8 mouse cellular contexts compared by ENCODE assay signal in genomic region chr10:40301181-40302075, GRCm38 (mm10). TPM values are rescaled to one million over a fixed set of nuclear protein-coding genes. Genes with fewer than 3 reads are reported as not detected.
DNase-seq lines count a peak whose midpoint lies in the region; ATAC-seq and TF ChIP-seq lines count a peak whose summit lies in the region.
"Not testable (repeated sequence)": the region's sequence is repeated elsewhere in the genome, so short reads cannot be mapped to it uniquely, and the experiment has no call there.

No protein-coding gene starts in this region.

- peaks cover 22% of the 10 kb centered on the region for H3K4me1 ChIP-seq in forebrain, embryonic 16.5 days (replicated peaks; ENCODE audit: control insufficient read depth, insufficient read depth, low read length)
- not testable (repeated sequence) for H3K4me1 ChIP-seq in hindbrain, embryonic 11.5 days (replicated peaks; ENCODE audit: control insufficient read depth, insufficient read depth, low read length); lung, postnatal 0 days (ENCODE audit: insufficient read depth, low read depth, low read length)

- not testable (repeated sequence) for H3K9me3 ChIP-seq in forebrain, embryonic 16.5 days (ENCODE audit: control insufficient read depth, low read length); hindbrain, embryonic 11.5 days (ENCODE audit: control insufficient read depth, low read length); lung, postnatal 0 days (ENCODE audit: low read length)

- H3K27me3 ChIP-seq in forebrain, embryonic 16.5 days (replicated peaks; ENCODE audit: control insufficient read depth, insufficient read depth, low read length); hindbrain, embryonic 11.5 days (ENCODE audit: control insufficient read depth, insufficient read depth, low read length); lung, postnatal 0 days (replicated peaks; ENCODE audit: insufficient read depth, low read length): not testable (repeated sequence)

- peak overlapping the region; percentile 87 for H3K27ac ChIP-seq in forebrain, embryonic 16.5 days (ENCODE audit: low read length)
- H3K27ac ChIP-seq in hindbrain, embryonic 11.5 days (ENCODE audit: low read depth, low read length): peak overlapping the region; percentile 86
- H3K27ac ChIP-seq in lung, postnatal 0 days (ENCODE audit: low read length): peak overlapping the region; percentile 81

- TF ChIP-seq EP300 in lung, postnatal 0 days (IDR thresholded peaks at IDR 0.05): not testable (repeated sequence)

- H3K4me3 ChIP-seq in forebrain, embryonic 16.5 days (replicated peaks; ENCODE audit: low read length): peak overlapping the region; percentile 96
- H3K4me3 ChIP-seq in hindbrain, embryonic 11.5 days (ENCODE audit: low read depth, low read length): peak overlapping the region; percentile 99
- peak overlapping the region; percentile 86 for H3K4me3 ChIP-seq in lung, postnatal 0 days (ENCODE audit: low read depth, low read length)

- under 1% methylated on average over 61 of the region's 91 CpGs for WGBS in forebrain, embryonic 16.5 days
- 0% methylated on average over 35 of the region's 91 CpGs for WGBS in hindbrain, embryonic 11.5 days
- under 1% methylated on average over 51 of the region's 91 CpGs for WGBS in lung, postnatal 0 days

- ATAC-seq in forebrain, embryonic 16.5 days: peak; percentile 13
- ATAC-seq in hindbrain, embryonic 11.5 days (ENCODE audit: low FRiP score): peak; percentile 56
- peak; percentile 21 for ATAC-seq in lung, postnatal 0 days

- not testable (repeated sequence) for H3K36me3 ChIP-seq in forebrain, embryonic 16.5 days (ENCODE audit: control insufficient read depth, insufficient read depth); hindbrain, embryonic 11.5 days (ENCODE audit: control insufficient read depth, insufficient read depth, low read length); lung, postnatal 0 days (ENCODE audit: insufficient read depth, low read length)

- 0 out of 2 replicates have a peak, but pooled peaks have one; percentile 10 for TF ChIP-seq CTCF in lung, postnatal 0 days (IDR thresholded peaks at IDR 0.05)

- H3K9ac ChIP-seq in forebrain, embryonic 16.5 days (replicated peaks; ENCODE audit: low read depth, low read length): peak overlapping the region; percentile 80
- H3K9ac ChIP-seq in hindbrain, embryonic 11.5 days (ENCODE audit: low read depth, low read length): peak overlapping the region; percentile 90
- peak overlapping the region; percentile 69 for H3K9ac ChIP-seq in lung, postnatal 0 days (replicated peaks; ENCODE audit: low read depth)

- H3K4me2 ChIP-seq in forebrain, embryonic 16.5 days (ENCODE audit: low read length): peak overlapping the region; percentile 84
- peak overlapping the region; percentile 69 for H3K4me2 ChIP-seq in hindbrain, embryonic 11.5 days (replicated peaks; ENCODE audit: low read depth, low read length)
- peak overlapping the region; percentile 93 for H3K4me2 ChIP-seq in lung, postnatal 0 days (replicated peaks; ENCODE audit: low read depth, low read length)

- peak; percentile 72 for DNase-seq in MN1 (ENCODE audit: low spot score)
- peak; percentile 52 for DNase-seq in cerebellum, adult 8-10 months
- DNase-seq in hindbrain, embryonic 11.5 days (ENCODE audit: low spot score): peak; percentile 69
- DNase-seq in layer of hippocampus, postnatal 25 days (ENCODE audit: extremely low spot score in 1 of 2, low spot score in 1 of 2): peak; percentile 20 to 49
- DNase-seq in lung, postnatal 0 days (ENCODE audit: low spot score): peak; percentile 38
- peak; percentile 13 for DNase-seq in ovary, adult 18-20 months (ENCODE audit: low spot score)
- peak; percentile 35 for DNase-seq in thymus, adult 18-20 months

RNA-seq across cellular contexts. Expression of gene Amd1, which starts 0.6 kb away (rescaled TPM):
- 46.3 and 47.0 TPM in 2 replicates for polyA plus RNA-seq in forebrain, embryonic 16.5 days (2015; fragmentation: Nextera tagmentation; extraction: Ambion mirVana)
- 82.2 and 89.7 TPM in 2 replicates for polyA plus RNA-seq in hindbrain, embryonic 11.5 days (2014; fragmentation: Nextera tagmentation; extraction: Ambion mirVana)
- 10 to 100 TPM; 67.2 to 80.9 TPM for total RNA-seq in layer of hippocampus, postnatal 25 days (2021)
- polyA plus RNA-seq in lung, postnatal 0 days (2015; fragmentation: Nextera tagmentation; extraction: Ambion mirVana): 25.5 and 27.3 TPM in 2 replicates

RNA-seq across cellular contexts. Expression of gene Cdk19, which starts 37.9 kb away (rescaled TPM):
- polyA plus RNA-seq in forebrain, embryonic 16.5 days (2015; fragmentation: Nextera tagmentation; extraction: Ambion mirVana): 19.6 and 23.9 TPM in 2 replicates
- 9.0 and 9.5 TPM in 2 replicates for polyA plus RNA-seq in hindbrain, embryonic 11.5 days (2014; fragmentation: Nextera tagmentation; extraction: Ambion mirVana)
- total RNA-seq in layer of hippocampus, postnatal 25 days (2021): 10 to 100 TPM; 30.3 to 31.5 TPM
- 6.7 and 8.4 TPM in 2 replicates for polyA plus RNA-seq in lung, postnatal 0 days (2015; fragmentation: Nextera tagmentation; extraction: Ambion mirVana)

RNA-seq across cellular contexts. Expression of gene Gtf3c6, which starts 43.5 kb away (rescaled TPM):
- 85.4 and 88.5 TPM in 2 replicates for polyA plus RNA-seq in forebrain, embryonic 16.5 days (2015; fragmentation: Nextera tagmentation; extraction: Ambion mirVana)
- 151 and 155 TPM in 2 replicates for polyA plus RNA-seq in hindbrain, embryonic 11.5 days (2014; fragmentation: Nextera tagmentation; extraction: Ambion mirVana)
- 10 to 100 TPM; 25.1 to 25.5 TPM for total RNA-seq in layer of hippocampus, postnatal 25 days (2021)
- polyA plus RNA-seq in lung, postnatal 0 days (2015; fragmentation: Nextera tagmentation; extraction: Ambion mirVana): 35.2 and 40.0 TPM in 2 replicates

RNA-seq across cellular contexts. Expression of gene Rpf2, which starts 54.6 kb away (rescaled TPM):
- 76.7 and 80.5 TPM in 2 replicates for polyA plus RNA-seq in forebrain, embryonic 16.5 days (2015; fragmentation: Nextera tagmentation; extraction: Ambion mirVana)
- 89.6 and 94.0 TPM in 2 replicates for polyA plus RNA-seq in hindbrain, embryonic 11.5 days (2014; fragmentation: Nextera tagmentation; extraction: Ambion mirVana)
- total RNA-seq in layer of hippocampus, postnatal 25 days (2021): 10 to 100 TPM; 22.2 TPM
- polyA plus RNA-seq in lung, postnatal 0 days (2015; fragmentation: Nextera tagmentation; extraction: Ambion mirVana): 19.0 and 20.4 TPM in 2 replicates

Comparison
In these comparisons a context has a peak if more than half of its experiments do, and no peak if none do; other contexts are left out.
1. Peak in every context shown above with its lines: DNase-seq, ATAC-seq, H3K4me3 ChIP-seq and H3K27ac ChIP-seq.
2. DNase-seq: peak in every context shown above with its lines; median percentile 72 in MN1; 69 in hindbrain, embryonic 11.5 days; 52 in cerebellum, adult 8-10 months; 38 in lung, postnatal 0 days; 35 in thymus, adult 18-20 months; 34 in layer of hippocampus, postnatal 25 days; 13 in ovary, adult 18-20 months.